Mouse (Mus musculus): ENCODE data around the gene Smap2. TPM values are rescaled to one million over a fixed set of nuclear protein-coding genes. Genes with fewer than 3 reads are reported as not detected.

Smap2 gene
- polyA plus RNA-seq, 1 experiment from 2014 or later, result 15.9 TPM

DNA sequence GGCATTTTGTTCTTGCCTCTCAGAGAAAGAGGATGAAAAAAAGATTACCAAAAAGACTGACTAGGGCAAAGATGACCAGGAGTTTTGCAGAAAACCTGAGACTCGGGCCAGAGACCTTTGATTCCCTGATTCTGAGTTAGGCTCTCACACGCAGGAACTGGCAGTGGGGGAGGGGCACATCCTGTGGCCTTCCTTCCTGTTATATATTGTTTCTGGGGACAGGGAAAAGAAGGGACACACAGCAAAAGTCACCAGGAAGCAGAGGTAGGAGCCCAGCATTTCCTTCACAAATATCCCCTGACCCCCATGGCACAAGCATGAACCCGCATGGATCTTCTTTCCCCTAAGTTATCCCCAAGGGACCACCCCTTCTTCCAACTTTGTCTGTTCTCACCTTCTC is 68.1 kb downstream of the Smap2 start:
- no peak overlapping the region for H3K4me2 ChIP-seq
- H3K36me3 ChIP-seq (replicated peaks), result peaks cover 8% of the 10 kb centered on the region; the same call in 1 of the 2 replicates
- H3K9me3 ChIP-seq (replicated peaks), result no peaks in the 10 kb centered on the region
- ATAC-seq (ENCODE audit: insufficient read depth), result no peak
- WGBS (ENCODE audit: insufficient replicate concordance), result 42% methylated on average over 3 of the region's 3 CpGs
- H3K27me3 ChIP-seq, result no peaks in the 10 kb centered on the region
- no peak overlapping the region for H3K4me3 ChIP-seq (replicated peaks)
- H3K9ac ChIP-seq, result no peak overlapping the region
- no peak overlapping the region for H3K27ac ChIP-seq (replicated peaks)
- H3K4me1 ChIP-seq (replicated peaks), result peaks cover 34% of the 10 kb centered on the region

GRCm38 (mm10) chr4:120935006-120935405 is 82.0 kb downstream of the Smap2 start:
- H3K9me3 ChIP-seq (replicated peaks), result 0 out of 2 replicates have a peak, but pooled peaks cover 3% of the 10 kb centered on the region
- H3K27ac ChIP-seq (replicated peaks), result no peak overlapping the region
- peaks cover 13% of the 10 kb centered on the region for H3K36me3 ChIP-seq (replicated peaks)
- no peaks in the 10 kb centered on the region for H3K4me1 ChIP-seq (replicated peaks)
- ATAC-seq (ENCODE audit: insufficient read depth), result no peak
- WGBS (ENCODE audit: insufficient replicate concordance), result 71% methylated on average over 3 of the region's 3 CpGs
- H3K9ac ChIP-seq, result no peak overlapping the region
- H3K4me3 ChIP-seq (replicated peaks), result no peak overlapping the region
- H3K4me2 ChIP-seq, result no peak overlapping the region
- H3K27me3 ChIP-seq, result no peaks in the 10 kb centered on the region

DNA sequence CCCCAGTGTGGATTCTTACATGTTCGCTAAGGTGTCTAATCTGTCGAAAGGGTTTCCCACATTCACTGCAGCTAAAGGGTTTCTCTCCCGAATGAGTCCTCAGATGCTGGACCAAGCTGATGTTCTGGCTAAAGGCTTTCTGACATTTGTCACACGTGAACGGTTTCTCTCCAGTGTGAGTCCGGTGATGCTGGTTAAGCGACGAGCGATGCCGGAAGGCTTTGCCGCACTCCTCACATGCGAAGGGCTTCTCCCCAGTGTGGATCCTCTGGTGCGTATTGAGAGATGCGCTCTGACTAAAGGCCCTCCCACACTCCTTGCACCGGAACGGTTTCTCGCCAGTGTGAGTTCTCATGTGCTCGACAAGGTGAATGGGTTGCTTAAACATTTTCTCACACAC is 86.3 kb downstream of the Smap2 start:
- Histone ChIP-seq H3K4me3 (replicated peaks) (no peak overlapping the region), H3K27me3 (no peaks in the 10 kb centered on the region), H3K4me1 (replicated peaks) (no peaks in the 10 kb centered on the region), H3K9ac (no peak overlapping the region), H3K9me3 (replicated peaks) (0 out of 2 replicates have a peak, but pooled peaks cover 3% of the 10 kb centered on the region), H3K36me3 (replicated peaks) (peaks cover 13% of the 10 kb centered on the region), H3K27ac (replicated peaks) (no peak overlapping the region), H3K4me2 (no peak overlapping the region)
- no peak for ATAC-seq (ENCODE audit: insufficient read depth)
- WGBS (ENCODE audit: insufficient replicate concordance), result 90% methylated on average over 18 of the region's 18 CpGs

- 61% methylated on average over 3 of the region's 3 CpGs for WGBS (ENCODE audit: insufficient replicate concordance)
- no peak overlapping the region for H3K4me2 ChIP-seq
- no peak overlapping the region for H3K4me3 ChIP-seq (replicated peaks)
- H3K9me3 ChIP-seq (replicated peaks), result 0 out of 2 replicates have a peak, but pooled peaks cover 3% of the 10 kb centered on the region
- no peaks in the 10 kb centered on the region for H3K27me3 ChIP-seq
- no peak overlapping the region for H3K27ac ChIP-seq (replicated peaks)
- peaks cover 16% of the 10 kb centered on the region for H3K4me1 ChIP-seq (replicated peaks)
- ATAC-seq (ENCODE audit: insufficient read depth), result no peak
- H3K9ac ChIP-seq, result no peak overlapping the region
- peaks cover 13% of the 10 kb centered on the region for H3K36me3 ChIP-seq (replicated peaks)
Observed at GRCm38 (mm10) chr4:120928686-120929085, 88.4 kb downstream of the Smap2 start.

- 10% methylated on average over 3 of the region's 3 CpGs for WGBS (ENCODE audit: insufficient replicate concordance)
- 0 out of 2 replicates have a peak, but pooled peaks cover 3% of the 10 kb centered on the region for H3K9me3 ChIP-seq (replicated peaks)
Observed at GRCm38 (mm10) chr4:120925386-120925785, 91.7 kb downstream of the Smap2 start.

DNA sequence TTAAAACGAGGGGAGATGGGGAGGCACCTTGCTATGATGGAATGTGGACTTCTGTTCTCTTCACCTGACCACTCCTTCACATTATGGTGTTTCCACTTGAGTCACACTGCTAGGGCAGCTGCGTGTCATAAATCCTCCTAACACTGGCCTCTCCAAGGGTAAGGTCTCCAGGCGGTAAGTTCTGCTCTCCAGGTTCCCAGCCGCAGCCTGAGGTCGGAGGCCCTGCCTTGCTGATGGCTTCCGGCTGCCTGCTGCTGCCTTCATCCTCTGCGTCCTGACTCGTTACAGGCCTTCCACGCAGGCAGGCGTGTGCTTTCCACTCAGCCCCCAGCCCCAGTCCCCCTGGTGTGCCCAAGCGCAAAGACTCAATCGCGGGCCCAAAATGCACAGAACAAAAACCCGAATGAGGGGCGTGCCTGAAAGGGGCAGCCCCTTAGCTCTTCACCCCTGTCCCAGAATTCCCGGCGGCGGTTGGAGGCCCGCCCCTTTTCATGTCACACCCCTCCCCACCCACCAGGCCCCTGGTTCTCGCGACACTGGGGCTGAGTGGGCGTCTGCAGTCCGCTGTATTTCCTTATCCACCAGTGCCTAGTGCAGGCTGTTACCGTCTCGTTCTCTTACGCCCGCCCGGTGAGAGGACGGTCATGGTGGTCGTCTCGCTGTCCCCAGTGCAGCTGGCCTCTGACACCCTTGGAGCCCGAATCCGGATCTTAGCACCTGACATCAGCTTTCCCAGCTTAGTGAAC is 92.3 kb downstream of the Smap2 start, which contains the start of gene Exo5:
Gene Exo5 (minus strand): TSS at position 464 of the 746 bp plus-strand sequence.
- H3K36me3 ChIP-seq (replicated peaks), result peaks cover 14% of the 10 kb centered on the region; the same call in 1 of the 2 replicates
- peak within 1 kb of the TSS; percentile 77 for H3K27ac ChIP-seq (replicated peaks)
- ATAC-seq (ENCODE audit: insufficient read depth), result peak; percentile 99
- peak within 1 kb of the TSS; percentile 74 for H3K4me3 ChIP-seq (replicated peaks)
- peak within 1 kb of the TSS; percentile 69 for H3K9ac ChIP-seq
- WGBS (ENCODE audit: insufficient replicate concordance), result under 1% methylated on average over 33 of the region's 33 CpGs
- no peaks in the 10 kb centered on the region for H3K9me3 ChIP-seq (replicated peaks)
- H3K4me2 ChIP-seq, result peak within 1 kb of the TSS; percentile 77
- peaks cover 22% of the 10 kb centered on the region for H3K4me1 ChIP-seq (replicated peaks)
- H3K27me3 ChIP-seq, result no peaks in the 10 kb centered on the region

More at GRCm38 (mm10) chr4:120925386-120925785, 91.7 kb downstream of the Smap2 start:
- H3K4me3 ChIP-seq (replicated peaks), result peak overlapping the region; percentile 74
- H3K36me3 ChIP-seq (replicated peaks), result peaks cover 15% of the 10 kb centered on the region; the same call in 1 of the 2 replicates
- H3K4me1 ChIP-seq (replicated peaks), result peaks cover 22% of the 10 kb centered on the region
- H3K27ac ChIP-seq (replicated peaks), result peak overlapping the region; percentile 77
- H3K4me2 ChIP-seq, result peak overlapping the region; percentile 77
- H3K9ac ChIP-seq, result peak overlapping the region; percentile 69
- peak; percentile 77 for ATAC-seq (ENCODE audit: insufficient read depth)
- no peaks in the 10 kb centered on the region for H3K27me3 ChIP-seq

- no peaks in the 10 kb centered on the region for H3K27me3 ChIP-seq
- no peak overlapping the region for H3K9ac ChIP-seq
- ATAC-seq (ENCODE audit: insufficient read depth), result no peak
- no peaks in the 10 kb centered on the region for H3K9me3 ChIP-seq (replicated peaks)
- no peak overlapping the region for H3K27ac ChIP-seq (replicated peaks)
- H3K4me3 ChIP-seq (replicated peaks), result no peak overlapping the region
- WGBS (ENCODE audit: insufficient replicate concordance), result 81% methylated on average over 8 of the region's 8 CpGs
- H3K4me2 ChIP-seq, result no peak overlapping the region
- peaks cover 14% of the 10 kb centered on the region; the same call in 1 of the 2 replicates for H3K36me3 ChIP-seq (replicated peaks)
- peaks cover 22% of the 10 kb centered on the region for H3K4me1 ChIP-seq (replicated peaks)
Observed at GRCm38 (mm10) chr4:120921461-120921860, 95.6 kb downstream of the Smap2 start.

Small RNA genes within 50 kb of the gene (microRNA-seq; reads per million reads assigned to microRNA genes)
- not detected for gene Mir7015

Other genes starting within 250 kb of the Smap2 start
- 50.0 and 50.4 TPM in 2 replicates for gene Nfyc, start 185.7 kb downstream of the Smap2 start, polyA plus RNA-seq (2015; fragmentation: Nextera tagmentation; extraction: Ambion mirVana)
- gene Rims3, start 162.4 kb downstream of the Smap2 start, polyA plus RNA-seq (2015; fragmentation: Nextera tagmentation; extraction: Ambion mirVana), result 0.20 and 0.24 TPM in 2 replicates
- 6.2 and 7.0 TPM in 2 replicates for gene Exo5, start 92.2 kb downstream of the Smap2 start, polyA plus RNA-seq (2015; fragmentation: Nextera tagmentation; extraction: Ambion mirVana)
- gene Zfp69, start 65.5 kb downstream of the Smap2 start, polyA plus RNA-seq (2015; fragmentation: Nextera tagmentation; extraction: Ambion mirVana), result 1.6 and 1.7 TPM in 2 replicates
- gene Col9a2, start 22.1 kb upstream of the Smap2 start, polyA plus RNA-seq (2015; fragmentation: Nextera tagmentation; extraction: Ambion mirVana), result 2.5 and 2.7 TPM in 2 replicates
- gene Zmpste24, start 81.0 kb upstream of the Smap2 start, polyA plus RNA-seq (2015; fragmentation: Nextera tagmentation; extraction: Ambion mirVana), result 20.3 and 21.1 TPM in 2 replicates
- gene Tmco2, start 92.0 kb upstream of the Smap2 start, polyA plus RNA-seq (2015; fragmentation: Nextera tagmentation; extraction: Ambion mirVana), result not detected in 2 replicates
- gene Rlf, start 197.8 kb upstream of the Smap2 start, polyA plus RNA-seq (2015; fragmentation: Nextera tagmentation; extraction: Ambion mirVana), result 9.7 and 10.8 TPM in 2 replicates

Measured in liver, embryonic 15.5 days (tissue).